Mouse (Mus musculus) heart, embryonic 14.5 days (tissue): ENCODE results near the gene Cacng2. TPM values are rescaled to one million over a fixed set of nuclear protein-coding genes. Genes with fewer than 3 reads are reported as not detected.

Experiments used
- ATAC-seq: fragments of 200-750 bp; cut with Nextera tagmentation; 2 replicates; pipeline ENCODE4 v1.8.0; 2017; ENCODE audit warnings: low read depth, moderate TSS enrichment; ENCODE audit not compliant: insufficient number of reproducible peaks, insufficient read depth, low FRiP score
- H3K27ac ChIP-seq, 2 experiments: fragments of 200-500 bp in 1 of 2; fragments of 300-500 bp in 1 of 2; sonication (generic) in 1 of 2; replicated peaks in 1 of 2; 2 replicates each; pipeline ENCODE4 v1.5.1; 2012 to 2014; ENCODE audit warnings: low read depth in 2 of 2, low read length in 2 of 2, control low read depth in 1 of 2, mild to moderate bottlenecking in 1 of 2, mixed read lengths in 1 of 2; ENCODE audit not compliant: control insufficient read depth in 1 of 2, insufficient read depth in 1 of 2
- H3K27me3 ChIP-seq: fragments of 300-500 bp; sonication (generic); 2 replicates; pipeline ENCODE4 v1.6.1; 2014; ENCODE audit warnings: mild to moderate bottlenecking, low read length, control low read depth; ENCODE audit not compliant: control insufficient read depth, insufficient read depth
- H3K36me3 ChIP-seq: fragments of 300-500 bp; sonication (generic); 2 replicates; pipeline ENCODE4 v1.6.1; 2014; ENCODE audit warnings: mild to moderate bottlenecking, control low read depth, low read length, mixed read lengths; ENCODE audit not compliant: control insufficient read depth, insufficient read depth
- H3K4me1 ChIP-seq, 2 experiments: fragments of 200-500 bp in 1 of 2; fragments of 300-500 bp in 1 of 2; sonication (generic) in 1 of 2; 2 replicates each; pipeline ENCODE4 v1.6.1; 2012 to 2014; ENCODE audit warnings: low read length in 2 of 2, control low read depth in 1 of 2, mixed read lengths in 1 of 2; ENCODE audit not compliant: control insufficient read depth in 2 of 2, insufficient read depth in 2 of 2
- H3K4me2 ChIP-seq: fragments of 300-500 bp; sonication (generic); 2 replicates; pipeline ENCODE4 v1.6.1; 2014; ENCODE audit warnings: mild to moderate bottlenecking, low read length
- H3K4me3 ChIP-seq, 2 experiments: fragments of 200-500 bp in 1 of 2; fragments of 300-500 bp in 1 of 2; sonication (generic) in 1 of 2; 2 replicates each; pipeline ENCODE4 v1.5.1; 2012 to 2014; ENCODE audit warnings: low read length in 2 of 2, mild to moderate bottlenecking in 2 of 2, control low read depth in 1 of 2, low read depth in 1 of 2, moderate library complexity in 1 of 2; ENCODE audit not compliant: control insufficient read depth in 1 of 2, insufficient read depth in 1 of 2
- H3K9ac ChIP-seq: fragments of 300-500 bp; sonication (generic); 2 replicates; pipeline ENCODE4 v1.6.1; 2014; ENCODE audit warnings: mild to moderate bottlenecking, low read length
- H3K9me3 ChIP-seq: fragments of 300-500 bp; sonication (generic); 2 replicates; pipeline ENCODE4 v1.6.1; 2016; ENCODE audit warnings: low read length, control low read depth; ENCODE audit not compliant: control insufficient read depth
- WGBS: fragments of 180-500 bp; shearing (Covaris S2); extraction: QIAGEN DNeasy Blood & Tissue Kit; methylation state at CpG from one replicate; pipeline ENCODE4 v1.1.7; 2014; 5-methylcytosine and 5-hydroxymethylcytosine counted together
- polyA plus RNA-seq: library from polyadenylated mRNA; unstranded; fragments of >200 nt; fragmentation: Nextera tagmentation; extraction: Ambion mirVana; gene quantifications from 2 replicates; pipeline ENCODE4 v1.2.1, GENCODE M21; 2014

The Cacng2 gene
- polyA plus RNA-seq, 1 experiment from 2014 or later: not detected

DNA sequence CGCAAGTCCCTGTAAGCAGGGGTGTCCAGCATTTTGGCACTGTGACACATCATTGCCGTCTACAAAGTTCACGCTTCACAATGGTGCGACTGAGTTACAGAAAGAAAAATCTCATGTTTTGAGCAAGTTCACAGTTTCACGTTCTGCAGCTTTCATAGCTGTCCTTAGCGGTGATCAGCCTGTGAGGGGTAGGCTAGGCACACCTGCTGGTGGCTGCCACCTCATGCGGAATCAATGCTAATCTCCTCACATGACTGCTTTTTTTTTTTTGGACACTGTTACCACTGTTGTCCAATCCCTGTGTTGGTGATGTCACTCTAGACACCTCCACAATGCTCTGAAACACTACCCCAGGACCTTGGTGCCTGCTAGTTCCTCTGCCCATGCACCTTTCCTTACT is 46.7 kb downstream of the Cacng2 start:
- no peaks in the 10 kb centered on the region for H3K36me3 ChIP-seq
- H3K27me3 ChIP-seq: no peaks in the 10 kb centered on the region
- H3K4me3 ChIP-seq: no peak overlapping the region
- 82% methylated on average over 7 of the region's 7 CpGs for WGBS
- H3K27ac ChIP-seq: no peak overlapping the region
- no peaks in the 10 kb centered on the region for H3K4me1 ChIP-seq
- no peak for ATAC-seq
- no peak overlapping the region for H3K4me2 ChIP-seq
- no peak overlapping the region for H3K9ac ChIP-seq
- H3K9me3 ChIP-seq: no peaks in the 10 kb centered on the region

GRCm38 (mm10) chr15:78066475-78066874 is 53.4 kb downstream of the Cacng2 start:
- no peaks in the 10 kb centered on the region for H3K27me3 ChIP-seq
- ATAC-seq: no peak
- H3K4me2 ChIP-seq: no peak overlapping the region
- H3K4me3 ChIP-seq: no peak overlapping the region
- no peak overlapping the region for H3K9ac ChIP-seq
- no peaks in the 10 kb centered on the region for H3K36me3 ChIP-seq
- no peaks in the 10 kb centered on the region for H3K4me1 ChIP-seq
- no peak overlapping the region for H3K27ac ChIP-seq
- H3K9me3 ChIP-seq: no peaks in the 10 kb centered on the region
- 3% methylated on average over 5 of the region's 5 CpGs for WGBS

- Histone ChIP-seq H3K9me3 (no peaks in the 10 kb centered on the region), H3K36me3 (no peaks in the 10 kb centered on the region), H3K4me2 (no peak overlapping the region), H3K27ac (no peak overlapping the region), H3K27me3 (no peaks in the 10 kb centered on the region), H3K4me3 (no peak overlapping the region), H3K4me1 (no peaks in the 10 kb centered on the region), H3K9ac (no peak overlapping the region)
- WGBS: 75% methylated on average over 5 of the region's 5 CpGs
- ATAC-seq: no peak
These were observed 54.3 kb downstream of the Cacng2 start for GRCm38 (mm10) chr15:78065541-78065940.

GRCm38 (mm10) chr15:78064340-78064739 is 55.5 kb downstream of the Cacng2 start:
- H3K9me3 ChIP-seq: no peaks in the 10 kb centered on the region
- no peaks in the 10 kb centered on the region for H3K27me3 ChIP-seq
- H3K4me2 ChIP-seq: no peak overlapping the region
- no peaks in the 10 kb centered on the region for H3K36me3 ChIP-seq
- no peaks in the 10 kb centered on the region for H3K4me1 ChIP-seq
- no peak overlapping the region for H3K27ac ChIP-seq
- no peak overlapping the region for H3K9ac ChIP-seq
- WGBS: 49% methylated on average over 6 of the region's 6 CpGs
- ATAC-seq: no peak
- H3K4me3 ChIP-seq: no peak overlapping the region

DNA sequence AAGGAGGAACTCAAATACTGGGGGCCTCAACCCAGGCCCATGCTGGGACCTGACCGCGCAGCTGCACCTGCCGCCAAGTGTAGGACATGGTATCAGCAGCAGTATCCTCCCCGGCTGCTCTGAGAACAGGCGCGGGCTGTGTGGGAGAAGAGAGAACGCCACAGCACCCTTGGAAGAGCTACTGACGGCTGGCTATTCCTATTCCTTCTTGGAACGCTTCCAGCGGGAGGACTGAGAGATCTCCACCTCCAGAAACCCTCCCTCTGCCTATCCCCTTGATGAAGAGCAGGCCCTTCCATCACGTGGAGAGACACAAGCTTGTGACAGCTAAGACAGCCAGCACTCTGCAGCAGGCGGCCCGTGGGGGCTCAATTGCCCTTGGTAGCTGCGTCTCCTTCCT is 57.4 kb downstream of the Cacng2 start:
- 58% methylated on average over 14 of the region's 14 CpGs for WGBS
- Histone ChIP-seq H3K9ac (no peak overlapping the region), H3K9me3 (no peaks in the 10 kb centered on the region), H3K27me3 (no peaks in the 10 kb centered on the region), H3K4me1 (no peaks in the 10 kb centered on the region), H3K4me3 (no peak overlapping the region), H3K27ac (no peak overlapping the region), H3K4me2 (no peak overlapping the region), H3K36me3 (no peaks in the 10 kb centered on the region)
- ATAC-seq: no peak

GRCm38 (mm10) chr15:78056930-78057329 is 62.9 kb downstream of the Cacng2 start:
- no peaks in the 10 kb centered on the region for H3K36me3 ChIP-seq
- no peaks in the 10 kb centered on the region for H3K9me3 ChIP-seq
- H3K27ac ChIP-seq: no peak overlapping the region
- H3K4me3 ChIP-seq: no peak overlapping the region
- H3K9ac ChIP-seq: no peak overlapping the region
- no peak overlapping the region for H3K4me2 ChIP-seq
- 70% methylated on average over 1 of the region's 1 CpGs for WGBS
- no peaks in the 10 kb centered on the region for H3K27me3 ChIP-seq
- H3K4me1 ChIP-seq: no peaks in the 10 kb centered on the region
- no peak for ATAC-seq

DNA sequence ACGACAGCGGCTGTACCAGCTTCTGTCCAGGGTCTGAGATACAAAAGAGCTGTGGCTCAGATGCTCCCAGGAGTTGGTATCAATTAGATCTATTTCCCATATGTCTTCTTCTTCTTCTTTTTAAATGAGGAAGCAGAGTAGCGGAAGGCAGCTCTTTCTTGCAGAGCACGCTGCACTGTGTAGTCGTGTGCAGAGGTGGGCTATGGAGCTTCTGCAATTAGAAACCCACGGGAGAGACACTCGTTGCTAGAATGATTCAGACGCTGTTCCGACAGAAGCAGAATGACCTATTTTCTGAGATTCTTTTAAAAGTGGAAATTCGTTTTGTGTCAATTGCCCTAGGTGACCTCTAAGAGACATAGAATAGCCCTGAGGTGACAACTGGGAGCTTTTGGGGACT is 69.1 kb downstream of the Cacng2 start:
- Histone ChIP-seq H3K27me3 (no peaks in the 10 kb centered on the region), H3K9me3 (no peaks in the 10 kb centered on the region), H3K27ac (no peak overlapping the region), H3K4me3 (no peak overlapping the region), H3K4me1 (no peaks in the 10 kb centered on the region), H3K9ac (no peak overlapping the region), H3K36me3 (no peaks in the 10 kb centered on the region), H3K4me2 (no peak overlapping the region)
- 77% methylated on average over 10 of the region's 10 CpGs for WGBS
- no peak for ATAC-seq

GRCm38 (mm10) chr15:78049933-78050332 is 69.9 kb downstream of the Cacng2 start:
- whole genome bisulfite sequencing: 54% methylated on average over 2 of the region's 2 CpGs

More at GRCm38 (mm10) chr15:78049933-78050332, 69.9 kb downstream of the Cacng2 start:
- H3K9me3 ChIP-seq: no peaks in the 10 kb centered on the region
- no peaks in the 10 kb centered on the region for H3K36me3 ChIP-seq
- H3K27me3 ChIP-seq: no peaks in the 10 kb centered on the region
- H3K4me3 ChIP-seq: no peak overlapping the region
- H3K27ac ChIP-seq: no peak overlapping the region
- H3K9ac ChIP-seq: no peak overlapping the region
- no peak for ATAC-seq
- no peaks in the 10 kb centered on the region for H3K4me1 ChIP-seq
- no peak overlapping the region for H3K4me2 ChIP-seq
